Mouse (Mus musculus): ENCODE measurements around the gene Speer4b.
"Not testable (repeated sequence)": the region's sequence is repeated elsewhere in the genome, so short reads cannot be mapped to it uniquely, and the experiment has no call there.

The Speer4b gene

DNA sequence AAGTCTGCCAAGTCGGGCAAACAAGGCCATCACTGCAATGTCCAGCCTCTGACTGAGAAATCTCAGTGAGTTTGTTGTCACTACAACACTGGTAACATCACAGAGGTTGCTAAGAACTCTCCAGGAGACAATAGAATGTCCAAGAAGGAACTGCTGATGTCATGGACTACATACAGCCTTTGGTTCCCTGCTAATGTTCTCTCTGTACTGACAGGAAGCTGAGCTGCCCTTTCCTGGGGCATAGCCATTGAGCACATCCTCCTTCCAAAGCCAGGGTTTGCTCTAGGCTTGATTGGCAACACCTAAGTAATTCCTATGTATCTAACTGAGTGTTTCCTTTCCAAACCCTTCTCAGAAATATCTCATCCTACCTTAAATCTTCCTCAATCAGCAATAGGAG, at the start of gene Speer4b:
Gene Speer4b (minus strand): TSS at position 101 of the 400 bp plus-strand sequence.
- not testable (repeated sequence) for DNase-seq

DNA sequence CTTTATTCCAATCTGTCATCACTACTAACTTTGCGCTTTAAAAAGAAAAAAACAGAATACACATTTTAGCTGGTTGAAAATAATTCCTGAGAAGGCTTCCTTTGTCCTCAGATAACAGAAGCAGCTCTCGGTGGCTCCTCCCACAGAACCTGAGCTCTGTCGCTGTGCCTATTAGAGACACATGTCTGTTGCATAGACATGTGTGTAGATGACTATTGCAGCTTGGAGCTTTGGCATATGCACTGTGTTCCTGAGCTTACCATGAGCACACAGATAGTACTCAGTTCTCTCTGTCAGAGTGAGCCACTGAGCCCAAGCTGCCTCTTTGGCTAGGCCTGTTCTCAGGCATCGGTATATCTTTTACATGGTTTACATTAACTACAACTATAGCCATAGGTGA, 48.1 kb upstream of the Speer4b start:
- DNase-seq: no peak

DNA sequence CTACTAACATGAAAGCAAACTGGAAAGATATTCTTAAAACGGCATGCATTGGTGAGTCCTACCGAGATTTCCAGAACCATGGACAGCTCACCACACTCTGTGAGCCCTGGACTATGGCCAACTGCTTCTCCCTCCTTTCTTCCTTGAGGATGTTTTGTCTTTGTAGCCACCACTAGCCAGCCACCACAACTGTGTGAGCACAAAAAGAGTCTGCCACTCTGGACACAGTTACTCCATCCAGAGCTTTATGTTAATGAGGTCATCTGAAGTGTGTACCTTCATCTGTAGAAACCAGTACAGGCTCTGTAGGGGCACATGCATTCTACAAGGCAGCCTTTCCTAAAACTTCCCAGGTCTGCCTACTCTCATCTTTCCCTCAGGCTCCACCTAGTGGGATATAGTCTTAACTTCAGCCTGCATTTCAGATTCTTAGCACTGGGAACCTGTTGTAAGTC, 43.6 kb upstream of the Speer4b start:
- peak; percentile 54 to 69 for DNase-seq

DNA sequence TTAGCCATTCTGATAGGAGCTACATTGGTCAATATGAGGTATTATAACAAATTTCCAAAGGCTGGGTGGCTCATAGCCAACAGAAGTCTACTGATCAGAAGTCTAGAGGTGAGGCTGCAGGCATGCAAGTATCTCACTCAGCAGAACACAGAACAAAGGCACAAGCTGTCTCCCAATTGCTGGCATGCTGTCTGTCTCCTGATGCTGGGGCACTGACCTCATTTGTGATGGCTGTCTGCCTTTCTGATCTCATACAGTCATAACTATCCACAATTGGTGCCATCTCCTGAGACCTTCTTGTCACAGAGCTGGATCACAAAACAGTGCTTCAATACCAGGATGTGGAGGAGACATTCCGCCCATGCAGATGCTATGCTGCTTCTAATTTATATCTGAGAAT, 25.7 kb upstream of the Speer4b start:
- peak in 1 of 2 experiments; percentile 38 for DNase-seq

DNA sequence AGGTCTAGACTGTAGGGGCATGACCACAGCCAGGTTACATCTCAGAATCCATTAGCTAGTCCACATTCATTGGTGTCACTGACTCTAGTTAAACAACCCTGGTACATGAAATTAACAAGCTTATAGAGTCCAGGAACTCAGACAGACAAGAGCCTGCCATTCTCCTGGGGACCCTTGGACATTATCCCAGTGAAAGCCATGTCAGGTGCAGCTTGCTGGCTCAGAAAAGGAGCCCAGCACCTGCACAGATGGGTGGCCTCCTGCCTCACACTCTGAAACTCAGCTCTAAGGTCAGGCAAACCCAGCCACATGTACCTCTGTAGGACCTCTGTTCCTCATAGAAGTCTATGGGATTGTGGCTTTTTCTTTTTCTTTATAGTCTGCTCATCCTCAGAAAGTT, 17.5 kb upstream of the Speer4b start:
- peak; percentile 33 to 51 for DNase-seq

DNA sequence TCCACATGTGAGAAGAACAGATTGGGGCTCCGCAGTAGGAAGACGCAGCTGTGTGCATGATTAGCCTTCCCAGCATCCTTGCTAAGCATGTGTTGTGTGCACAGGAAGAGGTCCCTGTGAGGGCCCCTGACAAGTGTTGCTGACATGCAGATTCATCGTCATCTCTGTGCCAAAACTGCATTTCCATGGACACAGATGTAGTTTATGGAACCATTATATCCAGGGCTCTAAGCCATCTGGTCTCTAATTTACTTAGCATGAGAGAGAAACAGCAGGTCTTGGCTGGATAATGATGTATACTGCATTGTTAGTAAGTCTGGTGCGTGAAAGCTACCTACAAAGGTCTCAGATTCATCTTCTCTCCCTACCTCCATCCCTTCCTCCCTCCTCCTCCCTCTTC, 10.3 kb downstream of the Speer4b start:
- DNase-seq: no peak

DNA sequence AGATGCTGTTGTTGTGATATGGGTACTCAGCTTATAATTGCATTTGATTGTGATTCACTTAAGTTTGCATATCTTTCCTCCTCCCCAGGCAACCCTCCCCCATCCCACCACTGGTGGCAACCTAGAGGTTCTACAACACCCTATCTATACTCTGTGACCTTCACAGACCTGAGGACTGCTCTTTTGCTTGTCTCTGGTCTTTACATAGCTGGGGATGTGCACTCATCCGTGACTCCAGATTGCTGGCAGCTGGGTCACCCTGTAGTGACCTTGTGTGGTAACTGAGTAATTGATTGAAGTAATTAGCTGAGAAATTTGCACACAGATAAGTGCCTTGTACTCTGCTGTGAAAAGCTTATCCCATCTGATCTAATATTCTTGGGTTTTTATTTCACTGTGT, 15.1 kb downstream of the Speer4b start:
- no peak for DNase-seq

DNA sequence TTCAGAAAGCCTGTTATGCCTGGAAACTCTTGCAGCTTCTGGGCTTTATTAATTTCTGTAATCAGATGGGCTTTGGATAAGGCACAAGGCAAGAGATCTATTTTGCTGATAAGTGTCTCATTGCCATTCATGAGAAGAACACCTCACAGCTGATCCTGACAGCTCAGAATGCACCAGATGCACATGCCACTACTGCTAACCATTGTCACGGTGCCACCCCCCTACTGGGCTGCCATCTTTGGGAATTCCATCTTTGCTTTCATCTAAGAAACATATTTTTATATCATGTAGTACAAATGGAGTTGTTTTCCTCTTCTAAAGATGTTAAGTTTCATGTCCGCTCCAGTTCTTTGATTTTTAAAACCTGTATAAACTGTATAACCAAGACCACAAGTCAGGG, 19.5 kb downstream of the Speer4b start:
- peak in 1 of 2 experiments; percentile 72 for DNase-seq

DNA sequence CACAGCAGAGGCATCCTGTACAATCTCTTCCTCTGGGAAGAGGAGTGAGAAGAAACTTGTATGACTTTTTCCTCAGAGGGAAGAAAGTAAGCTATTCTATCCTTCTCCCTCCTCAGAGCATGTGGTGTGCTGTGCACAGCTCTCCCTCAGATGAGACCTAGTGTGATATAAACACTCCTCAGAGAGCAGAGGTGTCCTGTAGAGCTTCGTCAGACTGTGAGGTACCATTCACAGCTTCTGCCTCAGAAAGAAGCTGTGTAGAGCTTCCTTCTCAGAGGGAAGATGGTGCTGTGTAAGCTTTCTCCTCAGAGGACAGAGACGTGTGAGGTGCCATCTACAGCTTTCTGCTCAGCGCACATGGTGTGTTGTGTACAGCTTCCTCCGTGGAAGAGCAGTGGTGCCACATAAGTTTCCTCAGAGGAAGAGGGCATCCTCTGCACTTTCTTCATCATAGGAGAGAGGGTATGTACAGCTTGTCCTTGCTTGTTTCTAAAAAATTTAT, 26.2 kb downstream of the Speer4b start:
- DNase-seq: no peak

DNA sequence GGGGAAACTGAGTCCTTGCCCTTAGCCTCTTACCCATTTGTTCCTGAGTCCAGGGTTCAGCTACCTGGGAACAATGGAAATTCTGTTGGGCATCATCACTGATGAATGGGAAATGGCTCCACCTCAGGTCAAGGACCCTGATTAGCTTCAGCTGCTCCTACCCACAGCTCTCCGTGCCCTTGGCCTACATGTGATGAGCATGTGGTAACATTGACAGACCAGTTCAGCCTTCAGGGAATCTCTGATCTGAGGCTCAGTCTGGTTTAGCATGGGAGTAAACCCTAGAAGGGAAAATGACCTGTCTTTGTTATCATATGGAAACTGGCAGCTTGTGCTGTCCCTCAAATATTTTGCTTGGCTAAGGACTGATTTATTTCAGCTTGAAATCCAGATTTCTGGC, 43.6 kb downstream of the Speer4b start:
- DNase-seq: no peak

DNA sequence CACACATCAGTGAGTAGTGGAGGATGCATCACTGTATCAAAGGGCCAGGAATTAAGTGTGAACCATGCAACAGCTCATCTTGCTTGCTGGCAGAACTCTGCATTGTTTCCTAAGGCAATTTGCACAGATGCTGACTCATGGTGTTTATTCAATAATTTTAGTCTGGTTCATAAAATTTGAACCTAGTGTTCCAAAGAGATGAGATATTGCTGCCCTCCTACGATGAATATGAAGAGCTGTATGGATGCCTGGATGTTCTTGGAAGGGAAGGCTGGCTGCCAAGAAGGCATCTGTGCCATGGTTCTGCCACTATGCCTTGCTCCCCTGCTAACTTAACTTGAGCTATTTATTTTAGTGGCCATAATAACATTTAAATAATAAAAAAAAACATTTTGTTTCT, 44.3 kb downstream of the Speer4b start:
- DNase-seq: peak; percentile 65 to 80

DNA sequence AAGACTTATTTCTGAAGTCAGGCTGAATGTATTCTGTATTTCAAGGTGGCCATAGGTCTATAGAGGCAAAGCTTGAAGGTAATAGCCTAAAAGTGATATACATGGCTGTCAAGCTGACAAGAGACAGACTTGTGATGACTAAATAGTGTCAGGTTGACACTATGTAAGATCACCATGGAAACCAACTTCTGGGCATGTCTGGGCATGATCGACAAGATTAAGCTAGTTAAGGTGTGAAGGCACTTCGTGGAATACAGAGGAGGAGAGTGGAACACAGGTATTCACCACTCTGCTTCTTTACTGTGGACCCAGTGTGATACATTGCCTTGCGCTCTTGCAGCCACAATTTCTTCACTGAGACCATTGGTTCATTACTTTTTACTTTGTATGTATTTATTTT, 46.9 kb downstream of the Speer4b start:
- DNase-seq: no peak

DNA sequence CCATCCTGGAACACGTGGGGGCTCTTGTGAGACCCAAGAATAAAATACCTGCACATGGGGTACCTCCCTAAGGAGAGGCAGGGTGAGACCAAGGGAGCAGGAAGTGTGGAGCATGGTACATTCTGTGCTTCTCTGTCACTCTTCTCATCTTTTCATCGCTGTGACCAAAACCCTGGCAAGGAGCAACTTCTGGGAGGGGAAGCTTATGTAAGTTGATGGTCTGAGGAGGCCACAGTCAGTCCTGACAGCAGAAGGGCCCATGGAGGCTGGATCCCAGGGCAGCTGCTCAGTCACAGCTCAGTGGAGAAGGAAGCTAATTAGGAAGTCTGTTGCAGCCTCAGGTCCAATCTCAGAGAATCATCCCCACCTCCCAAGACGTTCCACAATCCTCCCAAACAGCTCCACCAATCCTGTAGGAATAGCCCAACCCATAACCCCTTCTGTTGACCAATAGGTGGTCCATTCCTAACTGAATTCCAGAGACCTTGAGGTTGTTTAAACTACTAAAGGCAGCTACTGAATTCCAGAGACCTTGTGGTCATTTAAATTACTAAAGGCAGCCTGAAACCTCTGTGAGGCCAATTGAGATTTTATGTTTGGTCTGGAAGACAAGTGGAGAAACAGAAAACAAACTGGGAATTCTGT, 47.9 kb downstream of the Speer4b start:
- DNase-seq: peak; percentile 58 to 69
